In the genomic region with DNA sequence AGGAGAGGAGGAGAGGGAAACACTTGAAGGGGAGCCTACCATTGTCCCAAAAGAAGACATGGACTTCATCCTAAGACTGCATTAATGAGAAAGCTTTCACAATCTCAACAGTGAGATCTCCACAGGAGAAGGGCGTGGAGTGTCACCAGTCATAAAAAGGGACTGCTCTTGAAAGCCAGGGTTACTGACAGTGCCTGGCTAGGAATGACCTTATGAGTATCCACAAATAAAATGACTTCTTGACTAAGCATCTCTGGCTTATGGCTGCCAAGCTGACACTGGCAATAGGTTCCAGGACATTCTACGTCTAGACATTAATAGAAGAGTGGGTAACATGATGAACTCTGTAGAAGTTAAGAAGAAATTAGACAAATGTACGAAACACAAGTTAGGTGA, we compare ENCODE assay signal across 28 mouse cellular contexts. TPM values are rescaled to one million over a fixed set of nuclear protein-coding genes. Genes with fewer than 3 reads are reported as not detected.
DNase-seq lines count a peak whose midpoint lies in the region; ATAC-seq and TF ChIP-seq lines count a peak whose summit lies in the region.
"Had no signal": no experiment of that assay in that cellular context is flagged by ENCODE, and none has a peak within 500 bp of the region (broad histone marks: within the 10 kb centered on the region; RNA-seq: fewer than 3 reads in every experiment).

No protein-coding gene starts in this region.

- H3K36me3 ChIP-seq in intestine, postnatal 0 days (ENCODE audit: control insufficient read depth, insufficient read depth): no peaks in the 10 kb centered on the region; the same call in 1 of the 2 replicates
- no peaks in the 10 kb centered on the region for H3K36me3 ChIP-seq in intestine, embryonic 15.5 days
- H3K36me3 ChIP-seq in liver, embryonic 16.5 days (ENCODE audit: control insufficient read depth, insufficient read depth): no peaks in the 10 kb centered on the region
- 0 out of 2 replicates have a peak, but pooled peaks cover 5% of the 10 kb centered on the region for H3K36me3 ChIP-seq in kidney, embryonic 16.5 days (ENCODE audit: insufficient read depth, low read length)
- H3K36me3 ChIP-seq: limb, embryonic 15.5 days; midbrain, embryonic 15.5 days; neural tube, embryonic 15.5 days; stomach, embryonic 15.5 days had no signal

- no peak overlapping the region for H3K4me2 ChIP-seq in intestine, postnatal 0 days (replicated peaks; ENCODE audit: low read depth)
- no peak overlapping the region for H3K4me2 ChIP-seq in intestine, embryonic 15.5 days (replicated peaks)
- H3K4me2 ChIP-seq in liver, embryonic 16.5 days (ENCODE audit: low read depth, low read length): no peak overlapping the region
- no peak overlapping the region for H3K4me2 ChIP-seq in kidney, embryonic 16.5 days (replicated peaks; ENCODE audit: low read depth, low read length)
- H3K4me2 ChIP-seq: embryonic facial prominence, embryonic 13.5 days; heart, embryonic 13.5 days; limb, embryonic 15.5 days; lung, embryonic 15.5 days; midbrain, embryonic 15.5 days; neural tube, embryonic 15.5 days; stomach, embryonic 15.5 days had no signal

- no peaks in the 10 kb centered on the region for H3K27me3 ChIP-seq in intestine, postnatal 0 days (replicated peaks; ENCODE audit: control insufficient read depth, insufficient read depth, low read length)
- H3K27me3 ChIP-seq in intestine, embryonic 15.5 days (replicated peaks): no peaks in the 10 kb centered on the region
- no peaks in the 10 kb centered on the region for H3K27me3 ChIP-seq in liver, embryonic 16.5 days (ENCODE audit: control insufficient read depth, insufficient read depth, low read depth, low read length)
- H3K27me3 ChIP-seq in kidney, embryonic 16.5 days (ENCODE audit: insufficient read depth, low read length): no peaks in the 10 kb centered on the region
- H3K27me3 ChIP-seq: embryonic facial prominence, embryonic 13.5 days; heart, embryonic 13.5 days; limb, embryonic 15.5 days; lung, embryonic 15.5 days; midbrain, embryonic 15.5 days; neural tube, embryonic 15.5 days; stomach, embryonic 15.5 days had no signal

- WGBS in intestine, postnatal 0 days: 77% methylated on average over 3 of the region's 3 CpGs
- WGBS in intestine, embryonic 15.5 days: 86% methylated on average over 3 of the region's 3 CpGs
- 76% methylated on average over 3 of the region's 3 CpGs for WGBS in liver, embryonic 16.5 days (ENCODE audit: insufficient replicate concordance)
- WGBS in kidney, embryonic 16.5 days: 93% methylated on average over 3 of the region's 3 CpGs

- no peaks in the 10 kb centered on the region; the same call in 1 of the 2 replicates for H3K4me1 ChIP-seq in intestine, postnatal 0 days (replicated peaks; ENCODE audit: control insufficient read depth, insufficient read depth, low read length)
- H3K4me1 ChIP-seq in intestine, embryonic 15.5 days (replicated peaks): peaks cover 8% of the 10 kb centered on the region; the same call in 1 of the 2 replicates
- H3K4me1 ChIP-seq in liver, embryonic 16.5 days (ENCODE audit: control insufficient read depth, low read depth, low read length): peaks cover 55% of the 10 kb centered on the region
- peaks cover 19% of the 10 kb centered on the region for H3K4me1 ChIP-seq in kidney, embryonic 16.5 days (ENCODE audit: insufficient read depth, low read length)

- no peak overlapping the region for H3K9ac ChIP-seq in intestine, postnatal 0 days (ENCODE audit: low read depth, low read length)
- H3K9ac ChIP-seq in intestine, embryonic 15.5 days: no peak overlapping the region
- H3K9ac ChIP-seq in liver, embryonic 16.5 days (ENCODE audit: low read depth, low read length): no peak overlapping the region
- no peak overlapping the region for H3K9ac ChIP-seq in kidney, embryonic 16.5 days (replicated peaks; ENCODE audit: low read length)
- H3K9ac ChIP-seq: embryonic facial prominence, embryonic 13.5 days; heart, embryonic 13.5 days; limb, embryonic 15.5 days; lung, embryonic 15.5 days; midbrain, embryonic 15.5 days; neural tube, embryonic 15.5 days; stomach, embryonic 15.5 days had no signal

- no peak overlapping the region for H3K4me3 ChIP-seq in intestine, postnatal 0 days (ENCODE audit: low read depth, low read length)
- H3K4me3 ChIP-seq in intestine, embryonic 15.5 days (replicated peaks): no peak overlapping the region
- H3K4me3 ChIP-seq in liver, embryonic 16.5 days (ENCODE audit: low read depth, low read length): no peak overlapping the region
- no peak overlapping the region for H3K4me3 ChIP-seq in kidney, embryonic 16.5 days (ENCODE audit: low read length)
- H3K4me3 ChIP-seq: embryonic facial prominence, embryonic 13.5 days; forebrain, embryonic 10.5 days; heart, embryonic 13.5 days; hindbrain, embryonic 10.5 days; limb, embryonic 10.5 days; limb, embryonic 15.5 days; lung, embryonic 15.5 days; midbrain, embryonic 10.5 days; midbrain, embryonic 15.5 days; neural tube, embryonic 15.5 days; stomach, embryonic 15.5 days had no signal

- TF ChIP-seq CTCF in intestine, postnatal 0 days (IDR thresholded peaks at IDR 0.05; ENCODE audit: low read depth): no peak

- ATAC-seq in intestine, postnatal 0 days: 0 out of 2 replicates have a peak, but pooled peaks have one; percentile 32
- ATAC-seq in intestine, embryonic 15.5 days: no peak
- no peak for ATAC-seq in liver, embryonic 16.5 days (ENCODE audit: low read depth)
- ATAC-seq in kidney, embryonic 16.5 days (ENCODE audit: low FRiP score, low TSS enrichment): no peak
- ATAC-seq: hindbrain, embryonic 16.5 days; midbrain, embryonic 15.5 days had no signal

- H3K27ac ChIP-seq in intestine, postnatal 0 days (ENCODE audit: low read depth, low read length): no peak overlapping the region
- no peak overlapping the region for H3K27ac ChIP-seq in intestine, embryonic 15.5 days
- H3K27ac ChIP-seq in liver, embryonic 16.5 days (ENCODE audit: low read length): peak overlapping the region; percentile 42
- H3K27ac ChIP-seq in kidney, embryonic 16.5 days (ENCODE audit: low read length): no peak overlapping the region
- H3K27ac ChIP-seq: embryonic facial prominence, embryonic 13.5 days; forebrain, embryonic 10.5 days; heart, embryonic 13.5 days; hindbrain, embryonic 10.5 days; limb, embryonic 10.5 days; limb, embryonic 15.5 days; lung, embryonic 15.5 days; midbrain, embryonic 10.5 days; midbrain, embryonic 15.5 days; neural tube, embryonic 15.5 days; stomach, embryonic 15.5 days had no signal

- H3K9me3 ChIP-seq in intestine, postnatal 0 days (ENCODE audit: control insufficient read depth): no peaks in the 10 kb centered on the region
- no peaks in the 10 kb centered on the region for H3K9me3 ChIP-seq in intestine, embryonic 15.5 days
- H3K9me3 ChIP-seq in liver, embryonic 16.5 days (replicated peaks; ENCODE audit: control insufficient read depth, low read length): no peaks in the 10 kb centered on the region
- no peaks in the 10 kb centered on the region for H3K9me3 ChIP-seq in kidney, embryonic 16.5 days (ENCODE audit: low read length)
- H3K9me3 ChIP-seq: embryonic facial prominence, embryonic 13.5 days; forebrain, embryonic 10.5 days; heart, embryonic 13.5 days; hindbrain, embryonic 10.5 days; limb, embryonic 10.5 days; limb, embryonic 15.5 days; lung, embryonic 15.5 days; midbrain, embryonic 10.5 days; midbrain, embryonic 15.5 days; neural tube, embryonic 15.5 days; stomach, embryonic 15.5 days had no signal

- DNase-seq in gastrocnemius, adult 18-20 months (ENCODE audit: low spot score): peak; percentile 65
- DNase-seq in gastrocnemius, postnatal 36 days: no peak
- DNase-seq in R1 (ENCODE audit: low read depth, low spot score): peak; percentile 25
- no peak for DNase-seq in urinary bladder, postnatal 14 days (ENCODE audit: low spot score)
- DNase-seq: adrenal gland, postnatal 10 days; cerebellum, adult 18-20 months; cerebellum, postnatal 10 days; kidney, adult 8-10 months; kidney, postnatal 10 days; layer of hippocampus, adult 9-11 months; retina, postnatal 1 day; right cerebral cortex, postnatal 14 days had no signal

- intact Hi-C loops in gastrocnemius, postnatal 36 days (cut with DNase I): loop anchor here (10.0 kb wide), 1 partner anchor 109 kb away; no protein-coding TSS in a partner anchor

RNA-seq across cellular contexts. Expression of a gene that starts 48.3 kb away (rescaled TPM):
- total RNA-seq in gastrocnemius, adult 18-20 months (2021): 10 to 100 TPM; 32.8 to 45.6 TPM
- total RNA-seq in gastrocnemius, postnatal 36 days (2021): 10 to 100 TPM; 38.2 to 40.5 TPM
- polyA plus RNA-seq in intestine, postnatal 0 days (2015; fragmentation: Nextera tagmentation; extraction: Ambion mirVana): 27.8 and 31.1 TPM in 2 replicates
- 34.5 and 36.6 TPM in 2 replicates for polyA plus RNA-seq in intestine, embryonic 15.5 days (2015; fragmentation: Nextera tagmentation; extraction: Ambion mirVana)
- 17.4 TPM in 2 replicates for polyA plus RNA-seq in liver, embryonic 16.5 days (2015; fragmentation: Nextera tagmentation; extraction: Ambion mirVana)
- polyA plus RNA-seq in kidney, embryonic 16.5 days (2015; fragmentation: Nextera tagmentation; extraction: Ambion mirVana): 49.3 and 57.6 TPM in 2 replicates

Comparison
In these comparisons a context has a peak if more than half of its experiments do, and no peak if none do; other contexts are left out.
1. DNase-seq: peak in gastrocnemius, adult 18-20 months (single experiment) and R1 (single experiment); none in gastrocnemius, postnatal 36 days (0 of 2) and urinary bladder, postnatal 14 days (single experiment).